Mouse (Mus musculus) myocyte (in vitro differentiated cells): Measurements from ENCODE around the gene Pnck.

Experiments used
- E2F4 ChIP-seq: IDR thresholded peaks from one replicate; pipeline ENCODE4 v1.6.1; 2011; ENCODE audit warnings: mild to moderate bottlenecking, control low read depth, moderate library complexity; ENCODE audit not compliant: insufficient read depth
- MAX ChIP-seq: IDR thresholded peaks from one replicate; pipeline ENCODE4 v1.6.1; 2011; ENCODE audit warnings: low read depth, mild to moderate bottlenecking, control low read depth
- MYOD1 ChIP-seq, 3 experiments: IDR thresholded peaks; one replicate each; pipeline ENCODE4 v1.6.1; 2011; ENCODE audit warnings: control low read depth in 2 of 3, low read depth in 2 of 3, mild to moderate bottlenecking in 2 of 3, moderate library complexity in 1 of 3; ENCODE audit not compliant: insufficient read length in 2 of 3, control insufficient read depth in 1 of 3
- POLR2A ChIP-seq: IDR thresholded peaks from one replicate; pipeline ENCODE4 v1.6.1; 2011; ENCODE audit warnings: low read depth, mild to moderate bottlenecking, control low read depth, moderate library complexity; ENCODE audit not compliant: insufficient read length

- TF ChIP-seq POLR2A (no peak), MAX (no peak), E2F4 (no peak), MYOD1 (IDR thresholded peaks at IDR 0.05; ENCODE audit: control insufficient read depth in 1 of 3, insufficient read length in 2 of 3, low read depth in 2 of 3) (no peak)
Observed at GRCm38 (mm10) chrX:73635425-73635824, 24.5 kb downstream of the Pnck start.
